In genomic region chr13:99642301-99642700, GRCm38 (mm10) we compare ENCODE assay signal across 9 mouse cellular contexts.
DNase-seq lines count a peak whose midpoint lies in the region; ATAC-seq lines count a peak whose summit lies in the region.
"Had no signal": no experiment of that assay in that cellular context is flagged by ENCODE, and none has a peak within 500 bp of the region (broad histone marks: within the 10 kb centered on the region; RNA-seq: fewer than 3 reads in every experiment).

No protein-coding gene starts in this region.

- H3K4me3 ChIP-seq in embryonic facial prominence, embryonic 10.5 days: no peak overlapping the region
- no peak overlapping the region for H3K4me3 ChIP-seq in heart, embryonic 13.5 days

- no peaks in the 10 kb centered on the region for H3K27me3 ChIP-seq in embryonic facial prominence, embryonic 10.5 days (replicated peaks; ENCODE audit: low read depth, poor library complexity, severe bottlenecking)
- no peaks in the 10 kb centered on the region for H3K27me3 ChIP-seq in heart, embryonic 13.5 days (replicated peaks)

- no peak overlapping the region for H3K9ac ChIP-seq in heart, embryonic 13.5 days
- H3K9ac ChIP-seq: liver, embryonic 14.5 days had no signal

- H3K4me1 ChIP-seq in embryonic facial prominence, embryonic 10.5 days: peaks cover 26% of the 10 kb centered on the region
- peaks cover 33% of the 10 kb centered on the region for H3K4me1 ChIP-seq in heart, embryonic 13.5 days

- DNase-seq in ovary, postnatal 36 days (ENCODE audit: low spot score): peak; percentile 15
- DNase-seq in ovary, adult 18-20 months (ENCODE audit: low spot score): no peak
- peak; percentile 38 for DNase-seq in embryonic facial prominence, embryonic 10.5 days (ENCODE audit: low spot score)
- DNase-seq in spleen, postnatal 36 days (ENCODE audit: low spot score in 2 of 2): no peak
- DNase-seq in Muller cell, postnatal 12 days (ENCODE audit: inconsistent ontology term): no peak
- no peak for DNase-seq in thymus, postnatal 0 days (ENCODE audit: low spot score)
- no peak for DNase-seq in lung, postnatal 36 days

- H3K9me3 ChIP-seq in embryonic facial prominence, embryonic 10.5 days: no peaks in the 10 kb centered on the region
- no peaks in the 10 kb centered on the region for H3K9me3 ChIP-seq in heart, embryonic 13.5 days

- no peaks in the 10 kb centered on the region for H3K36me3 ChIP-seq in embryonic facial prominence, embryonic 10.5 days (replicated peaks)
- H3K36me3 ChIP-seq in heart, embryonic 13.5 days: no peaks in the 10 kb centered on the region

- ATAC-seq in heart, embryonic 13.5 days (ENCODE audit: extremely low read depth, insufficient number of reproducible peaks, low FRiP score, low TSS enrichment): no peak

- H3K27ac ChIP-seq in embryonic facial prominence, embryonic 10.5 days (replicated peaks): peak overlapping the region; percentile 80
- peak overlapping the region; percentile 58 for H3K27ac ChIP-seq in heart, embryonic 13.5 days (replicated peaks)
- H3K27ac ChIP-seq: liver, embryonic 14.5 days had no signal

- peak overlapping the region; percentile 20; the same call in 1 of the 2 replicates for H3K4me2 ChIP-seq in heart, embryonic 13.5 days

- WGBS in embryonic facial prominence, embryonic 10.5 days: 50% methylated on average over 5 of the region's 5 CpGs
- WGBS in heart, embryonic 13.5 days: 48% methylated on average over 5 of the region's 5 CpGs

Comparison
In these comparisons a context has a peak if more than half of its experiments do, and no peak if none do; other contexts are left out.
1. DNase-seq: peak in ovary, postnatal 36 days (single experiment) and embryonic facial prominence, embryonic 10.5 days (single experiment); none in ovary, adult 18-20 months (single experiment), spleen, postnatal 36 days (0 of 2), Muller cell, postnatal 12 days (single experiment), thymus, postnatal 0 days (single experiment) and lung, postnatal 36 days (single experiment).